Mouse (Mus musculus) kidney, embryonic 16.5 days (tissue): Measurements from ENCODE around the gene Bcl2l13. TPM values are rescaled to one million over a fixed set of nuclear protein-coding genes. Genes with fewer than 3 reads are reported as not detected.
A peak's percentile ranks its signal among the peaks of the same experiment; 100 is the strongest.

ENCODE experiments used
- ATAC-seq: fragments of 200-750 bp; cut with Nextera tagmentation; 2 replicates; pipeline ENCODE4 v1.8.0; 2017; ENCODE audit warnings: moderate TSS enrichment; ENCODE audit not compliant: low FRiP score, low TSS enrichment
- H3K27ac ChIP-seq: fragments of 300-500 bp; sonication (generic); 2 replicates; pipeline ENCODE4 v1.5.1; 2014; ENCODE audit warnings: low read length
- H3K27me3 ChIP-seq: fragments of 300-500 bp; sonication (generic); 2 replicates; pipeline ENCODE4 v1.6.1; 2014; ENCODE audit warnings: low read length, control low read depth, mixed read lengths; ENCODE audit not compliant: insufficient read depth
- H3K36me3 ChIP-seq: fragments of 300-500 bp; sonication (generic); 2 replicates; pipeline ENCODE4 v1.6.1; 2014; ENCODE audit warnings: low read length, control low read depth, mixed read lengths; ENCODE audit not compliant: insufficient read depth
- H3K4me1 ChIP-seq: fragments of 300-500 bp; sonication (generic); 2 replicates; pipeline ENCODE4 v1.6.1; 2014; ENCODE audit warnings: low read length, control low read depth, mixed read lengths; ENCODE audit not compliant: insufficient read depth
- H3K4me2 ChIP-seq: fragments of 300-500 bp; sonication (generic); replicated peaks from 2 replicates; pipeline ENCODE4 v1.6.1; 2014; ENCODE audit warnings: low read depth, low read length
- H3K4me3 ChIP-seq: fragments of 300-500 bp; sonication (generic); 2 replicates; pipeline ENCODE4 v1.5.1; 2014; ENCODE audit warnings: mild to moderate bottlenecking, low read length
- H3K9ac ChIP-seq: fragments of 300-500 bp; sonication (generic); replicated peaks from 2 replicates; pipeline ENCODE4 v1.6.1; 2014; ENCODE audit warnings: low read length
- H3K9me3 ChIP-seq: fragments of 300-500 bp; sonication (generic); 2 replicates; pipeline ENCODE4 v1.6.1; 2016; ENCODE audit warnings: low read length, control low read depth
- WGBS: fragments of 180-500 bp; shearing (Covaris S2); extraction: QIAGEN DNeasy Blood & Tissue Kit; methylation state at CpG from one replicate; pipeline ENCODE4 v1.1.7; 2014; 5-methylcytosine and 5-hydroxymethylcytosine counted together
- polyA plus RNA-seq: library from polyadenylated mRNA; unstranded; fragments of >200 nt; fragmentation: Nextera tagmentation; extraction: Ambion mirVana; gene quantifications from 2 replicates; pipeline ENCODE4 v1.2.1, GENCODE M21; 2015

Gene Bcl2l13
- polyA plus RNA-seq, 1 experiment from 2014 or later = 35.7 TPM

GRCm38 (mm10) chr6:120886696-120887095, 50.7 kb downstream of the Bcl2l13 start:
- Histone ChIP-seq H3K4me3 (no peak overlapping the region), H3K9ac (no peak overlapping the region), H3K36me3 (peaks cover 53% of the 10 kb centered on the region), H3K4me1 (no peaks in the 10 kb centered on the region), H3K27me3 (no peaks in the 10 kb centered on the region), H3K27ac (no peak overlapping the region), H3K9me3 (peaks cover 7% of the 10 kb centered on the region; the same call in 1 of the 2 replicates), H3K4me2 (no peak overlapping the region)
- no peak for ATAC-seq
- 84% methylated on average over 17 of the region's 17 CpGs for WGBS

- H3K27ac ChIP-seq = no peak overlapping the region
- no peak overlapping the region for H3K4me2 ChIP-seq
- WGBS = 93% methylated on average over 9 of the region's 9 CpGs
- H3K36me3 ChIP-seq = peaks cover 38% of the 10 kb centered on the region
- no peaks in the 10 kb centered on the region for H3K9me3 ChIP-seq
- H3K27me3 ChIP-seq = no peaks in the 10 kb centered on the region
- H3K4me1 ChIP-seq = no peaks in the 10 kb centered on the region
- no peak for ATAC-seq
- H3K4me3 ChIP-seq = no peak overlapping the region
- H3K9ac ChIP-seq = no peak overlapping the region
Observed at GRCm38 (mm10) chr6:120894089-120894488, 58.1 kb downstream of the Bcl2l13 start.

- no peak overlapping the region for H3K4me2 ChIP-seq
- WGBS = 60% methylated on average over 9 of the region's 9 CpGs
- ATAC-seq = no peak
- H3K4me3 ChIP-seq = no peak overlapping the region
- peaks cover 38% of the 10 kb centered on the region for H3K36me3 ChIP-seq
- no peak overlapping the region for H3K9ac ChIP-seq
- no peaks in the 10 kb centered on the region for H3K9me3 ChIP-seq
- no peaks in the 10 kb centered on the region for H3K4me1 ChIP-seq
- H3K27me3 ChIP-seq = no peaks in the 10 kb centered on the region
- no peak overlapping the region for H3K27ac ChIP-seq
Observed at GRCm38 (mm10) chr6:120894524-120894923, 58.5 kb downstream of the Bcl2l13 start.

GRCm38 (mm10) chr6:120898188-120898833, 62.3 kb downstream of the Bcl2l13 start:
- WGBS = 73% methylated on average over 6 of the region's 6 CpGs
- H3K4me2 ChIP-seq = no peak overlapping the region
- H3K9ac ChIP-seq = no peak overlapping the region
- no peaks in the 10 kb centered on the region for H3K9me3 ChIP-seq
- H3K36me3 ChIP-seq = peaks cover 18% of the 10 kb centered on the region
- ATAC-seq = peak; percentile 49
- no peak overlapping the region for H3K4me3 ChIP-seq
- H3K4me1 ChIP-seq = no peaks in the 10 kb centered on the region
- no peak overlapping the region for H3K27ac ChIP-seq
- H3K27me3 ChIP-seq = no peaks in the 10 kb centered on the region

GRCm38 (mm10) chr6:120901776-120902645, 66.0 kb downstream of the Bcl2l13 start:
- no peak for ATAC-seq
- no peaks in the 10 kb centered on the region for H3K4me1 ChIP-seq
- H3K27me3 ChIP-seq = no peaks in the 10 kb centered on the region
- H3K4me2 ChIP-seq = no peak overlapping the region
- no peak overlapping the region for H3K9ac ChIP-seq
- H3K9me3 ChIP-seq = no peaks in the 10 kb centered on the region
- 89% methylated on average over 14 of the region's 14 CpGs for WGBS
- H3K36me3 ChIP-seq = no peaks in the 10 kb centered on the region
- H3K27ac ChIP-seq = no peak overlapping the region
- no peak overlapping the region for H3K4me3 ChIP-seq

GRCm38 (mm10) chr6:120903450-120903912, 67.5 kb downstream of the Bcl2l13 start:
- Histone ChIP-seq H3K9ac (no peak overlapping the region), H3K4me3 (no peak overlapping the region), H3K9me3 (no peaks in the 10 kb centered on the region), H3K4me2 (0 out of 2 replicates have a peak overlapping the region, but pooled peaks have one; percentile 15), H3K4me1 (no peaks in the 10 kb centered on the region), H3K27ac (peak overlapping the region; percentile 79), H3K27me3 (no peaks in the 10 kb centered on the region), H3K36me3 (no peaks in the 10 kb centered on the region)
- 56% methylated on average over 5 of the region's 5 CpGs for WGBS
- peak; percentile 84 for ATAC-seq

- peak; percentile 79; the same call in 1 of the 2 replicates for ATAC-seq
- WGBS = 79% methylated on average over 11 of the region's 11 CpGs
Observed at GRCm38 (mm10) chr6:120903961-120904360, 67.9 kb downstream of the Bcl2l13 start.

GRCm38 (mm10) chr6:120905111-120905510, 69.1 kb downstream of the Bcl2l13 start:
- ATAC-seq = 0 out of 2 replicates have a peak, but pooled peaks have one; percentile 39
- Histone ChIP-seq H3K4me2 (no peak overlapping the region), H3K4me1 (no peaks in the 10 kb centered on the region), H3K36me3 (no peaks in the 10 kb centered on the region), H3K9me3 (no peaks in the 10 kb centered on the region), H3K27ac (no peak overlapping the region), H3K27me3 (no peaks in the 10 kb centered on the region), H3K9ac (no peak overlapping the region), H3K4me3 (no peak overlapping the region)
- 78% methylated on average over 5 of the region's 5 CpGs for WGBS

More at GRCm38 (mm10) chr6:120903961-120904360, 67.9 kb downstream of the Bcl2l13 start:
- Histone ChIP-seq H3K9ac (no peak overlapping the region), H3K4me2 (0 out of 2 replicates have a peak overlapping the region, but pooled peaks have one; percentile 15), H3K36me3 (no peaks in the 10 kb centered on the region), H3K4me3 (no peak overlapping the region), H3K27me3 (no peaks in the 10 kb centered on the region), H3K9me3 (no peaks in the 10 kb centered on the region), H3K27ac (peak overlapping the region; percentile 79), H3K4me1 (no peaks in the 10 kb centered on the region)

- Histone ChIP-seq H3K27me3 (no peaks in the 10 kb centered on the region), H3K9me3 (no peaks in the 10 kb centered on the region), H3K36me3 (no peaks in the 10 kb centered on the region), H3K9ac (no peak overlapping the region), H3K27ac (no peak overlapping the region), H3K4me2 (no peak overlapping the region), H3K4me3 (no peak overlapping the region), H3K4me1 (no peaks in the 10 kb centered on the region; the same call in 1 of the 2 replicates)
- WGBS = 88% methylated on average over 6 of the region's 6 CpGs
- ATAC-seq = no peak
Observed at GRCm38 (mm10) chr6:120906521-120906920, 70.5 kb downstream of the Bcl2l13 start.
